Mouse (Mus musculus) myocyte (in vitro differentiated cells): ENCODE measurements at regions not wholly inside any gene's neighbourhood (a gene's known extent, or its start where the extent isn't known, plus 50 kb on each side); places are given as distances from the start of the nearest gene placed in this dataset.

Source experiments
- E2F4 ChIP-seq: IDR thresholded peaks from one replicate; pipeline ENCODE4 v1.6.1; 2011; ENCODE audit warnings: mild to moderate bottlenecking, control low read depth, moderate library complexity; ENCODE audit not compliant: insufficient read depth
- MAX ChIP-seq: IDR thresholded peaks from one replicate; pipeline ENCODE4 v1.6.1; 2011; ENCODE audit warnings: low read depth, mild to moderate bottlenecking, control low read depth
- MYOD1 ChIP-seq, 3 experiments: IDR thresholded peaks; one replicate each; pipeline ENCODE4 v1.6.1; 2011; ENCODE audit warnings: control low read depth in 2 of 3, low read depth in 2 of 3, mild to moderate bottlenecking in 2 of 3, moderate library complexity in 1 of 3; ENCODE audit not compliant: insufficient read length in 2 of 3, control insufficient read depth in 1 of 3
- MYOG ChIP-seq, 3 experiments: IDR thresholded peaks; one replicate each; pipeline ENCODE4 v1.6.1; 2011; ENCODE audit warnings: control low read depth in 2 of 3, low read depth in 2 of 3, mild to moderate bottlenecking in 2 of 3; ENCODE audit not compliant: insufficient read length in 2 of 3, control insufficient read depth in 1 of 3, insufficient read depth in 1 of 3
- POLR2A ChIP-seq: IDR thresholded peaks from one replicate; pipeline ENCODE4 v1.6.1; 2011; ENCODE audit warnings: low read depth, mild to moderate bottlenecking, control low read depth, moderate library complexity; ENCODE audit not compliant: insufficient read length
- SRF ChIP-seq: IDR thresholded peaks from one replicate; pipeline ENCODE4 v1.6.1; 2011; ENCODE audit warnings: low read depth; ENCODE audit not compliant: control insufficient read depth, insufficient read length

- TF ChIP-seq MYOD1 (IDR thresholded peaks at IDR 0.05; ENCODE audit: control insufficient read depth in 1 of 3, insufficient read length in 2 of 3, low read depth in 2 of 3), result no peak
- TF ChIP-seq POLR2A, result no peak
- TF ChIP-seq E2F4, result no peak
- no peak for TF ChIP-seq MYOG (IDR thresholded peaks at IDR 0.05; ENCODE audit: control insufficient read depth in 1 of 3, insufficient read depth in 1 of 3, insufficient read length in 2 of 3, low read depth in 2 of 3)
- no peak for TF ChIP-seq MAX
- TF ChIP-seq SRF, result no peak
These were observed 61.6 kb upstream of the Srd5a3 start for GRCm38 (mm10) chr5:76078485-76078884.
